Mouse (Mus musculus) bone marrow macrophage, adult 2 months (primary cell): ENCODE data around the gene Serpinb6a.

ENCODE experiments used
- CTCF ChIP-seq: IDR thresholded peaks from 2 replicates; pipeline ENCODE4 v1.5.1; 2012; ENCODE audit warnings: low read depth, mild to moderate bottlenecking, low read length, moderate library complexity
- POLR2A ChIP-seq: IDR thresholded peaks from 2 replicates; pipeline ENCODE4 v1.6.1; 2012; ENCODE audit warnings: mild to moderate bottlenecking, low read depth, low read length, borderline replicate concordance

- TF ChIP-seq POLR2A (no peak), CTCF (peak; percentile 35)
Measured at GRCm38 (mm10) chr13:33894207-33894606, 108.4 kb downstream of the Serpinb6a start.
